Mouse (Mus musculus) forebrain, embryonic 11.5 days (tissue): ENCODE data around the gene Plekho2. TPM values are rescaled to one million over a fixed set of nuclear protein-coding genes. Genes with fewer than 3 reads are reported as not detected.
A peak's percentile ranks its signal among the peaks of the same experiment; 100 is the strongest.

Experiments used
- ATAC-seq: fragments of 200-750 bp; cut with Nextera tagmentation; replicated peaks from 2 replicates; pipeline ENCODE4 v1.8.0; 2017; ENCODE audit warnings: moderate TSS enrichment; ENCODE audit not compliant: low FRiP score
- DNase-seq: peaks from one replicate; pipeline ENCODE4 v3.0.0-alpha.2; 2017; ENCODE audit warnings: low spot score
- H3K27ac ChIP-seq: fragments of 300-500 bp; sonication (generic); 2 replicates; pipeline ENCODE4 v1.5.1; 2014; ENCODE audit warnings: low read depth, low read length
- H3K27me3 ChIP-seq: fragments of 300-500 bp; sonication (generic); 2 replicates; pipeline ENCODE4 v1.6.1; 2014; ENCODE audit warnings: mild to moderate bottlenecking, low read length, mixed read lengths; ENCODE audit not compliant: control insufficient read depth, insufficient read depth
- H3K36me3 ChIP-seq: fragments of 300-500 bp; sonication (generic); 2 replicates; pipeline ENCODE4 v1.6.1; 2014; ENCODE audit warnings: mild to moderate bottlenecking, low read length, moderate library complexity, mixed read lengths; ENCODE audit not compliant: control insufficient read depth, insufficient read depth
- H3K4me1 ChIP-seq: fragments of 300-500 bp; sonication (generic); replicated peaks from 2 replicates; pipeline ENCODE4 v1.6.1; 2014; ENCODE audit warnings: low read length, mixed read lengths; ENCODE audit not compliant: control insufficient read depth, insufficient read depth
- H3K4me2 ChIP-seq: fragments of 300-500 bp; sonication (generic); 2 replicates; pipeline ENCODE4 v1.6.1; 2014; ENCODE audit warnings: low read depth, mild to moderate bottlenecking, low read length, moderate library complexity, mixed read lengths; ENCODE audit not compliant: severe bottlenecking
- H3K4me3 ChIP-seq: fragments of 300-500 bp; sonication (generic); 2 replicates; pipeline ENCODE4 v1.5.1; 2014; ENCODE audit warnings: low read depth, low read length
- H3K9ac ChIP-seq: fragments of 300-500 bp; sonication (generic); 2 replicates; pipeline ENCODE4 v1.6.1; 2014; ENCODE audit warnings: low read length
- H3K9me3 ChIP-seq: fragments of 300-500 bp; sonication (generic); 2 replicates; pipeline ENCODE4 v1.6.1; 2016; ENCODE audit warnings: low read length, mixed read lengths; ENCODE audit not compliant: control insufficient read depth
- WGBS: fragments of 180-500 bp; shearing (Covaris S2); extraction: QIAGEN DNeasy Blood & Tissue Kit; methylation state at CpG from one replicate; pipeline ENCODE4 v1.1.7; 2014; 5-methylcytosine and 5-hydroxymethylcytosine counted together
- polyA plus RNA-seq: library from polyadenylated mRNA; unstranded; fragments of >200 nt; fragmentation: Nextera tagmentation; extraction: Ambion mirVana; gene quantifications from 2 replicates; pipeline ENCODE4 v1.2.1, GENCODE M21; 2014

Plekho2 gene
- polyA plus RNA-seq: 8.3 and 8.8 TPM in 2 replicates

DNA sequence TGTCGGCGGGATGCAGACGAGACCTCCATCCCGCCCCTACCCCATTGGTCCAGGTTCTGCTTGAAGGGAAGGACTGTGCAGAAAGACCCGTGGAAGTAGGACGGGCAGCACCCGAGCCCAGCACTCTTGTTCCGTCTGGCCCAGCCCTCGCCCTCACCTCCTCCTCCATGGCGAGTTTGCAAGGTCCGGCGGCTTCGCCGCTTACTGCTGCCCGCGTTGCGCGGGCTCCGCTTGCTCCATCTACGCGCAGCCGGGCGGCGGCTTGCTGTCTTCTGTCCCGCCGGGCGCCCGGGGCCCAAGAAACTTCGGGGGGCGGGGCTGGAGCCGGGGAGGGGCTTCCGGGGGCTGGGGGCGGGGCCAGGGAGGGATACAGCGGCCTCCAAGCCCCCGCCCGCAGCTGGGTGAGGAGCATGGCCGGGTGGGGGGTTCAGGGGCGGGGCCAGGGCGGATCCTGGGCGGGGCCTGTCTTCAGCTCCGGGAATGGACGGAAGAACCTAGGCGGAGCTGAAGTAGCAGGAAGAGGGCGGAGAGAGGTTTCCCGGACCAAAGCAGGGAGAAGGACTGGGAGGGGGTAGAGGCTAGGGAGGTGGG is at the start of gene Plekho2:
Plekho2 (minus strand) TSS at position 260 of the 591 bp plus-strand sequence.
- DNase-seq: peak; percentile 100
- WGBS: 0% methylated on average over 39 of the region's 45 CpGs

DNA sequence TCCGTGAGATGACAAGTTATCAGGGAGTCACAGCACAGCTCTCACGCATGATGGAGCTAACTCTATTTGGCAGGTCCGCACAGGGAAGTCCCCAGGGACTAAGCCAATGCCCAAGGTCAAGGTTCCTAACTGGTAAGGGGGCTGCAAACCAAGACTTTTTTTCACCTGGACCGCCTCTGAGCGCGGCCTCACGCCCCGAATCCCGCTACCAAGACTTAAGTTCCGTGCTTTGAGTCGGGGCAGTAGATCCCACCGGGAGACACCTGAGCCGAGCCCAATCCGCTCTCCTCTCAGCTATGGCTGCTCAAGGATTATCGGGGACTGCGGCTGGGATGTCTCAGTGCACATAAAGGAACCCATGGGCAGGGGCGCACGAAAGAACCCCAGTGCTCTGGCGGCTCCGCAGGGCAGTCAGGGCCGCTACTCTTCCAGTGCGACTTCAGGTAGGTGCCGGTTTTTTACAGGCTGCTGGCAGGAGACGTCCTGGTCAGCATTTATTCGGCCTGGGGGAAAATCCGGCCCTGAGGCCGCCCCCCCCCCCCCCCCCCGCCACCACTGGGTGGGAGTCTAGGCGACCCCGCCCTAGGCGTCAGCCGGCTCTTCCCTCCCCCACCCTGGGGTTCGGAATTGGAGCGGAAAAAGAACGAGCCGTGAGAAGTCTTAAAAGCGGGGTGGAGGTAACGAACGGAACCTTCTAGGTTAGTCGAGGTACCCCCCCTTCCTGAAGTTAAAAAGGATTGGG is 49.4 kb upstream of the Plekho2 start, which contains the start of gene Rbpms2:
Rbpms2 (plus strand) TSS at position 624 of the 742 bp plus-strand sequence.
- no peak within 1 kb of the TSS for H3K27ac ChIP-seq
- no peak for ATAC-seq

More for the DNA sequence above, at the start of gene Plekho2:
- H3K9ac ChIP-seq: peak within 1 kb of the TSS; percentile 63
- no peaks in the 10 kb centered on the region for H3K9me3 ChIP-seq
- peak within 1 kb of the TSS; percentile 64 for H3K27ac ChIP-seq
- peak; percentile 93 for ATAC-seq
- H3K4me3 ChIP-seq: peak within 1 kb of the TSS; percentile 45
- peak within 1 kb of the TSS; percentile 62 for H3K4me2 ChIP-seq
- H3K27me3 ChIP-seq: no peaks in the 10 kb centered on the region
- peaks cover 7% of the 10 kb centered on the region; the same call in 1 of the 2 replicates for H3K4me1 ChIP-seq
- no peaks in the 10 kb centered on the region for H3K36me3 ChIP-seq

GRCm38 (mm10) chr9:65624266-65624665 is 44.4 kb upstream of the Plekho2 start:
- H3K9ac ChIP-seq: no peak overlapping the region
- ATAC-seq: no peak
- no peaks in the 10 kb centered on the region for H3K36me3 ChIP-seq
- H3K27me3 ChIP-seq: peaks cover 15% of the 10 kb centered on the region
- no peak overlapping the region for H3K4me3 ChIP-seq
- DNase-seq: no peak
- 80% methylated on average over 2 of the region's 2 CpGs for WGBS
- no peak overlapping the region for H3K27ac ChIP-seq
- no peak overlapping the region for H3K4me2 ChIP-seq
- peaks cover 4% of the 10 kb centered on the region; the same call in 1 of the 2 replicates for H3K4me1 ChIP-seq
- H3K9me3 ChIP-seq: no peaks in the 10 kb centered on the region

More for the DNA sequence above, 49.4 kb upstream of the Plekho2 start, which contains the start of gene Rbpms2:
- Histone ChIP-seq H3K9ac (peak within 1 kb of the TSS; percentile 68), H3K4me1 (peaks cover 15% of the 10 kb centered on the region), H3K9me3 (no peaks in the 10 kb centered on the region), H3K4me2 (peak within 1 kb of the TSS; percentile 100), H3K4me3 (peak within 1 kb of the TSS; percentile 60), H3K27me3 (peaks cover 31% of the 10 kb centered on the region), H3K36me3 (no peaks in the 10 kb centered on the region)
- DNase-seq: peak; percentile 64
- WGBS: 1% methylated on average over 38 of the region's 40 CpGs

GRCm38 (mm10) chr9:65622826-65623225 is 43.0 kb upstream of the Plekho2 start:
- WGBS: 94% methylated on average over 5 of the region's 5 CpGs
- Histone ChIP-seq H3K4me3 (no peak overlapping the region), H3K9me3 (no peaks in the 10 kb centered on the region), H3K4me1 (no peaks in the 10 kb centered on the region), H3K36me3 (no peaks in the 10 kb centered on the region), H3K4me2 (no peak overlapping the region), H3K27me3 (peaks cover 5% of the 10 kb centered on the region), H3K9ac (no peak overlapping the region), H3K27ac (no peak overlapping the region)
- no peak for ATAC-seq
- no peak for DNase-seq

DNA sequence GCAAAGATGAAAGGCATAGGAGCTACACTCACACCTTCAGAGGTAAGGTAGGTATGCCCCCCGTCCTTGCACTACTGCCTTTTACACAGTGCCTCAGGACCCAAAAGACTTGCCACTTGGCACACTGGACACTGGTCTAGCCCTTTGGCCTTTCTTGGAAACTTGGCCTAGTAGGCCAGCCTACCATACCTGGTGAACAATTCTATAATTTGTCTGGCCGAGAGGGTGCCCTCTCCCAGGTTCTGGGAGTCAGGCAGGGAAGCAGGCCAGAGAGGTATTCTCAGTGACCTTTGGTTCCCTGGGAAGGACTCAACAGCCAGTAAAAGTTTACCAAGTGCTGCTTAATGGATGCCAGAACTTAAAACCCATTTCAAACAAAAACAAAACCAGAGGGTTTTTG is 41.8 kb upstream of the Plekho2 start:
- no peak overlapping the region for H3K9ac ChIP-seq
- DNase-seq (no peak), ATAC-seq (no peak)
- H3K36me3 ChIP-seq: no peaks in the 10 kb centered on the region
- no peak overlapping the region for H3K4me2 ChIP-seq
- 79% methylated on average over 2 of the region's 2 CpGs for WGBS
- H3K4me3 ChIP-seq: no peak overlapping the region
- H3K27me3 ChIP-seq: no peaks in the 10 kb centered on the region
- H3K27ac ChIP-seq: no peak overlapping the region
- no peaks in the 10 kb centered on the region for H3K4me1 ChIP-seq
- no peaks in the 10 kb centered on the region for H3K9me3 ChIP-seq

- WGBS: 93% methylated on average over 4 of the region's 4 CpGs
- no peak overlapping the region for H3K4me2 ChIP-seq
- no peaks in the 10 kb centered on the region for H3K36me3 ChIP-seq
- H3K9me3 ChIP-seq: no peaks in the 10 kb centered on the region
- H3K27me3 ChIP-seq: no peaks in the 10 kb centered on the region
- H3K27ac ChIP-seq: no peak overlapping the region
- no peak overlapping the region for H3K4me3 ChIP-seq
- no peak for ATAC-seq
- no peaks in the 10 kb centered on the region for H3K4me1 ChIP-seq
- DNase-seq: no peak
- no peak overlapping the region for H3K9ac ChIP-seq
Measured at GRCm38 (mm10) chr9:65621196-65621595, 41.4 kb upstream of the Plekho2 start.

GRCm38 (mm10) chr9:65619311-65619710 is 39.5 kb upstream of the Plekho2 start:
- no peaks in the 10 kb centered on the region for H3K4me1 ChIP-seq
- no peak overlapping the region for H3K4me3 ChIP-seq
- H3K9me3 ChIP-seq: no peaks in the 10 kb centered on the region
- H3K27ac ChIP-seq: no peak overlapping the region
- no peak overlapping the region for H3K9ac ChIP-seq
- ATAC-seq (no peak), DNase-seq (no peak)
- H3K4me2 ChIP-seq: no peak overlapping the region
- WGBS: 66% methylated on average over 3 of the region's 3 CpGs
- no peaks in the 10 kb centered on the region for H3K27me3 ChIP-seq
- no peaks in the 10 kb centered on the region for H3K36me3 ChIP-seq

DNA sequence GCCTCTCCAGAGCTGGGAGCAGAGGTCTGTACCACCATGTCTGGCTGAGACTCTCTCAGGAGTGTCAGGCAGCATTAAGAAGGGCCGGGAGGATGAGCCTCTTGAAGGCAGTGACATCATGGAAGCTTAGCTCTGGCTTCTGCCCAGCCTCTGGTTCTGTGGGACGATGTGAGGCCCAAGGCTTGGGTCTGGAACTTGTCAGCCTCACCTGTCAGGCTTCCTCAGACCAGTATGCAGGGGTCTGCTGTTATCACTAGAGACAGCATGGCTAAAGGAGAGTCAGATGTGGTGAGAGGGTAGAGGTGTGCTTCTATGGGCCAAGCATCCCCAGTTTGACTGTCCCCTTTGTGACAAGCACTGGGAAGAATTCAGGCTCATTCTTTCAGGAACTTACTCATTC is 33.3 kb upstream of the Plekho2 start:
- Histone ChIP-seq H3K4me2 (no peak overlapping the region), H3K9me3 (no peaks in the 10 kb centered on the region), H3K36me3 (no peaks in the 10 kb centered on the region), H3K4me3 (no peak overlapping the region), H3K4me1 (no peaks in the 10 kb centered on the region), H3K9ac (no peak overlapping the region), H3K27ac (no peak overlapping the region), H3K27me3 (no peaks in the 10 kb centered on the region)
- DNase-seq: no peak
- WGBS: 63% methylated on average over 2 of the region's 2 CpGs
- no peak for ATAC-seq
